Mouse (Mus musculus): ENCODE results near the gene Cnksr2.

- TF ChIP-seq CTCF (IDR thresholded peaks at IDR 0.05; ENCODE audit: borderline replicate concordance, extremely low read depth, insufficient read depth, insufficient read length): no peak
- TF ChIP-seq POLR2A (IDR thresholded peaks at IDR 0.05; ENCODE audit: borderline replicate concordance, extremely low read depth, insufficient read depth, insufficient read length, poor library complexity, severe bottlenecking): no peak
Measured at GRCm38 (mm10) chrX:157818207-157818920, 224.7 kb downstream of the Cnksr2 start, which contains the start of gene Klhl34.

All from brain, embryonic 14.5 days (tissue).